Mouse (Mus musculus): ENCODE data around the gene Samd3.

The Samd3 gene

GRCm38 (mm10) chr10:26314327-26314726 is 84.8 kb downstream of the Samd3 start:
- peak; percentile 51 for DNase-seq

- no peak for DNase-seq
These were observed 91.2 kb downstream of the Samd3 start for GRCm38 (mm10) chr10:26320679-26321078.

Measured in right cerebral cortex, postnatal 25 days (tissue).